Mouse (Mus musculus) testis, adult 2 months (tissue): ENCODE measurements around the gene Efna3. TPM values are rescaled to one million over a fixed set of nuclear protein-coding genes. Genes with fewer than 3 reads are reported as not detected.

Experiments used
- H3K27ac ChIP-seq: fragments of 200-500 bp; 2 replicates; pipeline ENCODE4 v1.5.1; 2012; ENCODE audit warnings: low read depth, low read length; ENCODE audit not compliant: control insufficient read depth, insufficient read depth
- H3K27me3 ChIP-seq: fragments of 200-500 bp; 2 replicates; pipeline ENCODE4 v1.6.1; 2012; ENCODE audit warnings: mild to moderate bottlenecking, low read length, moderate library complexity; ENCODE audit not compliant: control insufficient read depth, insufficient read depth
- H3K36me3 ChIP-seq: fragments of 200-500 bp; 2 replicates; pipeline ENCODE4 v1.6.1; 2012; ENCODE audit warnings: mild to moderate bottlenecking, low read length; ENCODE audit not compliant: control insufficient read depth, insufficient read depth
- H3K4me1 ChIP-seq: fragments of 200-500 bp; 2 replicates; pipeline ENCODE4 v1.6.1; 2012; ENCODE audit warnings: low read length; ENCODE audit not compliant: control insufficient read depth, insufficient read depth
- H3K4me3 ChIP-seq: fragments of 200-500 bp; 2 replicates; pipeline ENCODE4 v1.5.1; 2012; ENCODE audit warnings: low read depth, mild to moderate bottlenecking, low read length, moderate library complexity, mixed read lengths; ENCODE audit not compliant: control insufficient read depth
- CTCF ChIP-seq: fragments of 200-500 bp; IDR thresholded peaks from 2 replicates; pipeline ENCODE4 v1.5.1; 2012; ENCODE audit warnings: low read depth, mild to moderate bottlenecking, inconsistent platforms, low read length, moderate library complexity; ENCODE audit not compliant: control insufficient read depth, insufficient read depth, insufficient replicate concordance
- POLR2A ChIP-seq: fragments of 200-500 bp; IDR thresholded peaks from 2 replicates; pipeline ENCODE4 v1.6.1; 2012; ENCODE audit warnings: low read depth, mild to moderate bottlenecking, inconsistent platforms, low read length, moderate library complexity; ENCODE audit not compliant: control insufficient read depth
- polyA plus RNA-seq: library from polyadenylated mRNA; depleted of rRNA; stranded (reverse); fragments of >200 nt; gene quantifications from 2 replicates; pipeline ENCODE4 v1.2.3, GENCODE M21; 2012

The Efna3 gene
- polyA plus RNA-seq, 1 experiment = 9.9 TPM

- TF ChIP-seq POLR2A (no peak), CTCF (no peak)
- H3K36me3 ChIP-seq = no peaks in the 10 kb centered on the region
- peaks cover 2% of the 10 kb centered on the region for H3K27me3 ChIP-seq
- peaks cover 70% of the 10 kb centered on the region for H3K4me1 ChIP-seq
- peak overlapping the region; percentile 61 for H3K4me3 ChIP-seq
- H3K27ac ChIP-seq = no peak overlapping the region
Observed at GRCm38 (mm10) chr3:89319591-89320350, 3.0 kb downstream of the Efna3 start.

GRCm38 (mm10) chr3:89318971-89319590 is 3.7 kb downstream of the Efna3 start:
- TF ChIP-seq CTCF = no peak
- no peak for TF ChIP-seq POLR2A
- Histone ChIP-seq H3K36me3 (no peaks in the 10 kb centered on the region), H3K27ac (no peak overlapping the region), H3K27me3 (peaks cover 2% of the 10 kb centered on the region), H3K4me1 (peaks cover 70% of the 10 kb centered on the region), H3K4me3 (peak overlapping the region; percentile 17)

- Histone ChIP-seq H3K27ac (no peak overlapping the region), H3K36me3 (no peaks in the 10 kb centered on the region), H3K4me1 (peaks cover 70% of the 10 kb centered on the region), H3K27me3 (peaks cover 2% of the 10 kb centered on the region), H3K4me3 (no peak overlapping the region)
- TF ChIP-seq CTCF (no peak), POLR2A (no peak)
Observed at GRCm38 (mm10) chr3:89318316-89318715, 4.4 kb downstream of the Efna3 start.

GRCm38 (mm10) chr3:89317246-89317645 is 5.5 kb downstream of the Efna3 start:
- H3K4me1 ChIP-seq = peaks cover 62% of the 10 kb centered on the region
- H3K27me3 ChIP-seq = no peaks in the 10 kb centered on the region; the same call in none of the 2 replicates
- no peak for TF ChIP-seq CTCF
- TF ChIP-seq POLR2A = no peak
- no peak overlapping the region for H3K27ac ChIP-seq
- no peak overlapping the region for H3K4me3 ChIP-seq
- no peaks in the 10 kb centered on the region for H3K36me3 ChIP-seq

GRCm38 (mm10) chr3:89316833-89317232 is 5.9 kb downstream of the Efna3 start:
- H3K4me1 ChIP-seq = peaks cover 58% of the 10 kb centered on the region
- TF ChIP-seq POLR2A = 0 out of 2 replicates have a peak, but pooled peaks have one; percentile 14
- TF ChIP-seq CTCF = peak; percentile 93
- no peaks in the 10 kb centered on the region for H3K36me3 ChIP-seq
- no peak overlapping the region for H3K4me3 ChIP-seq
- H3K27me3 ChIP-seq = no peaks in the 10 kb centered on the region; the same call in 1 of the 2 replicates
- H3K27ac ChIP-seq = no peak overlapping the region

GRCm38 (mm10) chr3:89315930-89316831 is 6.6 kb downstream of the Efna3 start:
- Histone ChIP-seq H3K4me3 (peak overlapping the region; percentile 66), H3K27ac (no peak overlapping the region), H3K27me3 (no peaks in the 10 kb centered on the region), H3K4me1 (peaks cover 52% of the 10 kb centered on the region), H3K36me3 (no peaks in the 10 kb centered on the region)
- TF ChIP-seq POLR2A (no peak), CTCF (no peak)
